Mouse (Mus musculus): ENCODE results near the gene Gm47995. TPM values are rescaled to one million over a fixed set of nuclear protein-coding genes. Genes with fewer than 3 reads are reported as not detected.
"Not testable (repeated sequence)": the region's sequence is repeated elsewhere in the genome, so short reads cannot be mapped to it uniquely, and the experiment has no call there.

Gene Gm47995
- total RNA-seq, 1 experiment from 2014 or later, result not detected

- no peak for ATAC-seq (ENCODE audit: extremely low read depth, insufficient number of reproducible peaks, low FRiP score, poor library complexity, severe bottlenecking)
These were observed 18.1 kb upstream of the Gm47995 start for GRCm38 (mm10) chr1:151180167-151180566.

DNA sequence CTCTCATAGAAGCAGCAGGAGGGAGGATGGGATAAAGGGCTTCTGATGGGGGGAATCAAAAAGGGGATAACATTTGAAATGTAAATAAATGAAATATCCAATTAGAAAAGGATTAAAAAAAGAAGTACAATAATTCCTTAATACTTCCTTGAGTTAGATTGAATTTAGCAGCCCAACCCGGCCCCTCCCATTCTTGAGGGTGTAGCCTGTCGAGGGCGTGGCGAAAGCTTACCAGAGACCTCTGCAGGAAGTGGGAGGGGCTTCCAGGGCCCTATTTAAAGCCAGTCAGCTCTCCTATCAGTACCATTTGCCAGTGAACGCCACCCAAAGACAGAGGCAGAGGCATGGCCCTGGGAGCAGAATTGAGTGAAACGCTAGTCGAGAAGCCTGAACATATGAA lies 16.0 kb upstream of the Gm47995 start, which contains the start of gene Gm47985:
Gm47985 (plus strand) TSS at position 272 of the 400 bp plus-strand sequence.
- not testable (repeated sequence) for ATAC-seq (ENCODE audit: extremely low read depth, insufficient number of reproducible peaks, low FRiP score, poor library complexity, severe bottlenecking)

GRCm38 (mm10) chr1:151186186-151186585 lies 12.1 kb upstream of the Gm47995 start:
- not testable (repeated sequence) for ATAC-seq (ENCODE audit: extremely low read depth, insufficient number of reproducible peaks, low FRiP score, poor library complexity, severe bottlenecking)

DNA sequence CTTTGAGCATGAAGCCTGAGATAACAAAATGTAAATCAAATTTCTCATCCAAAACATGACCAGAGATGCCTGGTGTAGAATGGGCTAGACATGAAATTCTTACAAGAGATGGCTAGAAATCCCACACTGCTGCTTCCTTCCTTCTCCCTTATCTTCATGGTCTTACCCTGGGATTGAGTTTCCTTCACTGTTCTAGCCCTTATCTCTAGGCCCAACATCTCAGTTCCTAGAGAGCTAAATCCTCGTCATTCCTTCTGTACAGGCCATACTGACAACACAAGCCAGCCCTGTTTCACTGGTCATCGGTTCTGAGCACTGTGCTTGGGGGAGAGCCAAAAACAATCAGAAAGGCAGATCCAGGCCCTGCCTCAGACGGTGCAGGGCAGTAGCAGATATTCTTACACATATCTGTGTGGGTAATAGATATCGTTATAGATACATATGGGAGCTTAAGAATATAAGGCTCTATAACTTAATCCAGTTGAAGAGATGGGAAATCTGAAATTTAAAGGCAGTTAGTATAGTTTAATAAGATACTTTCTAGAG lies 11.3 kb upstream of the Gm47995 start:
- ATAC-seq (ENCODE audit: extremely low read depth, insufficient number of reproducible peaks, low FRiP score, poor library complexity, severe bottlenecking), result not testable (repeated sequence)

GRCm38 (mm10) chr1:151188469-151188868 lies 9.8 kb upstream of the Gm47995 start:
- no peak for ATAC-seq (ENCODE audit: extremely low read depth, insufficient number of reproducible peaks, low FRiP score, poor library complexity, severe bottlenecking)

DNA sequence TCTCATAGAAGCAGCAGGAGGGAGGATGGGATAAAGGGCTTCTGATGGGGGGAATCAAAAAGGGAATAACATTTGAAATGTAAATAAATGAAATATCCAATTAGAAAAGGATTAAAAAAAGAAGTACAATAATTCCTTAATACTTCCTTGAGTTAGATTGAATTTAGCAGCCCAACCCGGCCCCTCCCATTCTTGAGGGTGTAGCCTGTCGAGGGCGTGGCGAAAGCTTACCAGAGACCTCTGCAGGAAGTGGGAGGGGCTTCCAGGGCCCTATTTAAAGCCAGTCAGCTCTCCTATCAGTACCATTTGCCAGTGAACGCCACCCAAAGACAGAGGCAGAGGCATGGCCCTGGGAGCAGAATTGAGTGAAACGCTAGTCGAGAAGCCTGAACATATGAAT lies 6.2 kb upstream of the Gm47995 start, which contains the start of gene Gm8947:
Gm8947 (plus strand) TSS at position 302 of the 400 bp plus-strand sequence.
- not testable (repeated sequence) for ATAC-seq (ENCODE audit: extremely low read depth, insufficient number of reproducible peaks, low FRiP score, poor library complexity, severe bottlenecking)

DNA sequence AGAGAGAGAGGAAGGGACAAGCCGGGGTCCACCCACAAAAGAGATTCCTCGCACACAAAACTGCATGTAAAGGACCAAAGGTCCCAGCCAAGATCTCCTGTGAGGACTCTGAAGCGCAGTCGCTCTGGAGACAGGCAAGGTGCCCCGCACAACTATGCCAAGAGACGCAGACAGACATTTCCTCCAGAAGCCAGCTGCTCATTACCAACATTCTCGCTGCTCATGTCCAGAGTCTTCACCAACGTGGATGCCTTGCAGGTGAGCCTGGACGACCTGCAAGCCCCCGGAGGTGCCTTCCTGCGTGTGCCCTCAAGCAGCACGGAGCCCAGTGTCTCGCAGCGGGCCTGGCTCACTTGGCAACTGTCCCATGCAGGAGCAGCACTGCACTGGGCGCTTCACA lies 5.5 kb upstream of the Gm47995 start:
- ATAC-seq (ENCODE audit: extremely low read depth, insufficient number of reproducible peaks, low FRiP score, poor library complexity, severe bottlenecking), result not testable (repeated sequence)

GRCm38 (mm10) chr1:151195986-151196385 lies 2.3 kb upstream of the Gm47995 start:
- ATAC-seq (ENCODE audit: extremely low read depth, insufficient number of reproducible peaks, low FRiP score, poor library complexity, severe bottlenecking), result not testable (repeated sequence)

GRCm38 (mm10) chr1:151196690-151197089 lies 1.6 kb upstream of the Gm47995 start:
- not testable (repeated sequence) for ATAC-seq (ENCODE audit: extremely low read depth, insufficient number of reproducible peaks, low FRiP score, poor library complexity, severe bottlenecking)

- ATAC-seq (ENCODE audit: extremely low read depth, insufficient number of reproducible peaks, low FRiP score, poor library complexity, severe bottlenecking), result 0 out of 2 replicates have a peak, but pooled peaks have one; percentile 6
These were observed 2.4 kb downstream of the Gm47995 start for GRCm38 (mm10) chr1:151200620-151201019.

GRCm38 (mm10) chr1:151202771-151203170 lies 4.5 kb downstream of the Gm47995 start:
- not testable (repeated sequence) for ATAC-seq (ENCODE audit: extremely low read depth, insufficient number of reproducible peaks, low FRiP score, poor library complexity, severe bottlenecking)

DNA sequence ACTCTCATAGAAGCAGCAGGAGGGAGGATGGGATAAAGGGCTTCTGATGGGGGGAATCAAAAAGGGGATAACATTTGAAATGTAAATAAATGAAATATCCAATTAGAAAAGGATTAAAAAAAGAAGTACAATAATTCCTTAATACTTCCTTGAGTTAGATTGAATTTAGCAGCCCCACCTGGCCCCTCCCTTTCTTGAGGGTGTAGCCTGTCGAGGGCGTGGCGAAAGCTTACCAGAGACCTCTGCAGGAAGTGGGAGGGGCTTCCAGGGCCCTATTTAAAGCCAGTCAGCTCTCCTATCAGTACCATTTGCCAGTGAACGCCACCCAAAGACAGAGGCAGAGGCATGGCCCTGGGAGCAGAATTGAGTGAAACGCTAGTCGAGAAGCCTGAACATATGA lies 5.6 kb downstream of the Gm47995 start, which contains the start of gene 3110040M04Rik:
3110040M04Rik (plus strand) TSS at position 304 of the 400 bp plus-strand sequence.
- ATAC-seq (ENCODE audit: extremely low read depth, insufficient number of reproducible peaks, low FRiP score, poor library complexity, severe bottlenecking), result not testable (repeated sequence)

DNA sequence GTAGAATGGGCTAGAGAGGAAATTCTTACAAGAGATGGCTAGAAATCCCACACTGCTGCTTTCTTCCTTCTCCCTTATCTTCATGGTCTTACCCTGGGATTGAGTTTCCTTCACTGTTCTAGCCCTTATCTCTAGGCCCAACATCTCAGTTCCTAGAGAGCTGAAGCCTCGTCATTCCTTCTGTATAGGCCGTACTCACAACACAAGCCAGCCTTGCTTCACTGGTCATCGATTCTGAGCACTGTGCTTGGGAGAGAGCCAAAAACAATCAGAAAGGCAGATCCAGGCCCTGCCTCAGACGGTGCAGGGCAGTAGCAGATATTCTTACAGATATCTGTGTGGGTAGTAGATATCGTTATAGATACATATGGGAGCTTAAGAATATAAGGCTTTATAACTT lies 10.2 kb downstream of the Gm47995 start:
- ATAC-seq (ENCODE audit: extremely low read depth, insufficient number of reproducible peaks, low FRiP score, poor library complexity, severe bottlenecking), result not testable (repeated sequence)

DNA sequence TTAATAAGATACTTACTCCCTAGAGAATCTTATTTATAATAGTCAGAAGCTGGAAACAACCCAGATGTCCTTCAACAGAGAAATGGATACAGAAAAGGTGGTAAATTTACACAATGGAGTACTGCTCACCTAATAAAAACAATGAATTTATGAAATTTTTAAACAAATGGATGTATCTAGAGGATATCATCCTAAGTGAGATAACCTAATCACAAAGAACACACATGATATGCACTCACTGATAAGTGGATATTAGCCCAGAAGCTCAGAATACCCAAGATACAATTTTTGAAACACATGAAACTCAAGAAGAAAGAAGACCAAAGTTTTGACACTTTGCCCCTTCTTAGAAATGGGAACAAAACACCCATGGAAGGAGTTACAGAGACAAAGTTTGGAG lies 10.7 kb downstream of the Gm47995 start:
- not testable (repeated sequence) for ATAC-seq (ENCODE audit: extremely low read depth, insufficient number of reproducible peaks, low FRiP score, poor library complexity, severe bottlenecking)

GRCm38 (mm10) chr1:151209824-151210355 lies 11.6 kb downstream of the Gm47995 start, which contains the start of gene Gm47996:
Gene Gm47996, plus strand, starts transcription at chr1:151210131.
- not testable (repeated sequence) for ATAC-seq (ENCODE audit: extremely low read depth, insufficient number of reproducible peaks, low FRiP score, poor library complexity, severe bottlenecking)

- ATAC-seq (ENCODE audit: extremely low read depth, insufficient number of reproducible peaks, low FRiP score, poor library complexity, severe bottlenecking), result not testable (repeated sequence)
These were observed 13.4 kb downstream of the Gm47995 start for GRCm38 (mm10) chr1:151211666-151212065.

- ATAC-seq (ENCODE audit: extremely low read depth, insufficient number of reproducible peaks, low FRiP score, poor library complexity, severe bottlenecking), result no peak
These were observed 16.6 kb downstream of the Gm47995 start for GRCm38 (mm10) chr1:151214862-151215261.

GRCm38 (mm10) chr1:151215985-151216384 lies 17.7 kb downstream of the Gm47995 start:
- no peak for ATAC-seq (ENCODE audit: extremely low read depth, insufficient number of reproducible peaks, low FRiP score, poor library complexity, severe bottlenecking)

- ATAC-seq (ENCODE audit: extremely low read depth, insufficient number of reproducible peaks, low FRiP score, poor library complexity, severe bottlenecking), result no peak
These were observed 18.2 kb downstream of the Gm47995 start for GRCm38 (mm10) chr1:151216417-151216816.

GRCm38 (mm10) chr1:151219045-151219444 lies 20.8 kb downstream of the Gm47995 start:
- ATAC-seq (ENCODE audit: extremely low read depth, insufficient number of reproducible peaks, low FRiP score, poor library complexity, severe bottlenecking), result no peak

Data from neutrophil, adult 5-6 weeks (primary cell).